Mouse (Mus musculus): ENCODE measurements around the gene Nop53. TPM values are rescaled to one million over a fixed set of nuclear protein-coding genes. Genes with fewer than 3 reads are reported as not detected.
"Not testable (repeated sequence)": the region's sequence is repeated elsewhere in the genome, so short reads cannot be mapped to it uniquely, and the experiment has no call there.

Nop53 gene
- total RNA-seq, 2 experiments from 2014 or later: 81.3 to 97.1 TPM

DNA sequence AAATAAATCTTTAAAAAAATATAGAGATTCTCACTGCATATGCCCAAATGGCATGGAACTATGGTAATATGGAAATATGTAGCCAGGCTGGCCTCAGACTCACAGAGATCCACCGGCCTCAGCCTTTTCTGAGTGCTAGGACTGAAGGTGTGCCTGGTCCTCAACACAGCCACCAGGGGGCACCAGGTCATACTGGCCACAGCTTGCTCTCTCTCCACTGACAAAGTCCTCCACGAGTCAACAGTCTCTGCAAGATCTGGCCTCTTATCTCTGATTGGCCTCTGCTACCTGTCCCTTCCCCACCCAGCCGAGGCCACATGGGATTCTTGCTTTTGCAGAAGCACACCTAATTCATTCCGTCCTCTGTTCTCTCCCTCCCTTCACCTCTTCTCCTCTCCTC lies 16.0 kb downstream of the Nop53 start:
- intact Hi-C loops (cut with DNase I): loop anchor here (2.0 kb wide), 1 partner anchor 37 kb away; the partner anchor contains the start of gene Ehd2
- peak; percentile 62 to 69 for DNase-seq

DNA sequence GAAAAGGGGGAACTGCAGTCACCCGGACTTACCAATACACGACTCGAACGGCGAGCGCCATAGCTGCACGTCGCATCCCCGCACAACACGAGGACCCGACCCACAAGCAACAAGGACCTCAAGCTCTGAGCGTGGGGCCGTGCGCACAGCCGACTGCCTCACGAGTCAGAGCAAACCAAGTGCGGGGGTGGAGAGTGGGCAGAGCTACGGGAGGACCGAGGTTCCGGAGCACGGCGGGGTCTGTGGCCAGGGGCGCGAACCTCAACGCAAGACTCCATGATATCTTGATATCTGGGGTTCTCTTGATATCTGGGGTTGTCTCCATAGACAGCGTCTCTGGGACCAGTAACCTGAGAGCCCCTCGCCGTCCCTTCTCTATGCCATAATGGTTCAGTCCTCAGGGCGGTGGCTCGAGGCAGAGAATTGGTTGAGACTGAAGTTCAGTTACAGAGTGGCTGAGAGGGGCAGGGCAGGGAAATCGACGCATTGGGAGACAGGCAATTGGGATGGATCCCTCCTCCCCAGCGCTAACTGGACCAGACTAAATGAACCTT lies 23.6 kb downstream of the Nop53 start, which contains the start of gene Selenow:
Selenow (minus strand) TSS at position 183 of the 554 bp plus-strand sequence.
- intact Hi-C loops (cut with DNase I): no loop called here
- DNase-seq: peak; percentile 91 to 92

DNA sequence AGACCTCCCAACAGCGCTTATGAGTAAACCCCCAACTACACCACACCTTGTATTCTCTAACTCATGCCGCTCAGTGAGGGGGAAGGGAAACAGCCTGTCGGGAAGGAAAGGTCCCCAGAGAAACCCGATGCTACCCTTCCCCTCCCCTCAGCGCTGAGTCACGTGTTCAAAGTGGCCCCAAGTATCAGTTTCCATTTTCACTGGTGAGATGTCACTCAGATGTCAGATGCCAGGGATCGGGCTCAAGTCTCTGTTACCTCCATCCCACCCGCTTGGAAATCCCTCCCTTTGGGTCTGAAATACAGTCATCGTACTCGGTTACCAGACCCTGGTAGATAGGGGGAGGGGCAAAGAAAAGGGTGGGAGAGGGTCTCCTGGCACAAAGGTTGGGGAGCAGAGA lies 24.1 kb downstream of the Nop53 start:
- DNase-seq: peak in 1 of 2 experiments; percentile 48
- intact Hi-C loops (cut with DNase I): no loop called here

DNA sequence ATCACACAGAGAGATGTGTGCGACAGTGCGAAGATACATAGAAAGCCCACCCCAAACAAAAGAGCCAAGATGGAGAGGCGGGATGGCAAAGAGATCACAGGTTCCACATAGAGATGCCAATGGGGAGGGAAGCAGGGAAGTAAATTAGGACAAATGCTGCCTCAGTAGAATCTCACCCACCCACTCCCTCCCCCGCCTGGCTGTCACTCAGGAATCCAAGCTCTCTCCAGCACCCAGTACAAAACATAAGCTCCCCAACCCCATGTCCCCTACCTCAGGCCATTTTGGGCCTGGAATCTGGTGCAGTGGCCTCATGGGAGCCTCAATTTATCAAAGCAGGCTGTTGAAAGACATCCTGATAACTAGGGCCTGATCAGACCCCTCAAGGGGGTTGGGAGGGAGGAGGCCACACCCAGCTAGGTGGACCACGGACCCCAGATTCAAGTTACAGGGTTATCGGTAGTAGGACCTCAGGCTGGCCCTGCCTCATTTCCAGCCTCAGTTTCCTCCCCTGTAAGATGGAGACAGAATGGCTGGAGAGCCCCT lies 25.2 kb downstream of the Nop53 start:
- no peak for DNase-seq

DNA sequence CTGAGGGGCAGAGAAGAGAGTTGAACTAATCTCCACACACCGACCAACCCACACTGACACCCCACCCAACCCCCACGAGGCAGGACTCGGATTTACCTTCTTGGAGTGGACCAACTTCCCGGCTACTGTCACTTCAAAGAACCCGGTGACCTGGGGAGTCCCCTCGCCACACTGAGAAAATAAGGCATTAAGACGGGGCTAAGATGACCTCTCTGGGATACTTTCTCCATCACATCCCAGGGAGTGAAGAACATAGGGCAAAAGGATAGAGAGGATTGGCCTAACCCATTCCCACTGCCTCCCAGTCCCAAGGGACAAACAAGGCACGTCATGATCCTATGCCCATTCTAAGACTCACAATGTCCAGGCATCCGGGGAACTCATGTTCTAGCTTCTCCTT lies 25.9 kb downstream of the Nop53 start:
- intact Hi-C loops (cut with DNase I): no loop called here
- DNase-seq: no peak

More for the DNA sequence above, 25.2 kb downstream of the Nop53 start:
- intact Hi-C loops (cut with DNase I): no loop called here

DNA sequence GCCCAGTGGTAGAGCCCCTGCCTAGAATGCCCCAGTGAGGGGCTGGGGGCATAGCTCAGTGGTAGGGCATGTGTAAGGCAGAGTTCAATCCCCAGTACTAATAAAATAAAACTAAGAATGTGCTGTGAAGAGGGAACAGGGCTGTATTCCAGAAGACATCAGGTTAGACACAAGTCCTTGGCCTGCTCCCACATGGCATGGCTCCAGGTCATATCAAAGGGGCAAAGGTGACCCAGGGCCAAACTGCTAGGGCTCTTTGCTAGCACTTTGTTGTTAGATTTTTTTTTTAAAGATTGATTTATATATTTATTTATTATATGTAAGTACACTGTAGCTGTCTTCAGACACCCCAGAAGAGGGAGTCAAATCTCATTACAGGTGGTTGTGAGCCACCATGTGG lies 27.5 kb downstream of the Nop53 start:
- DNase-seq: no peak
- intact Hi-C loops (cut with DNase I): no loop called here

DNA sequence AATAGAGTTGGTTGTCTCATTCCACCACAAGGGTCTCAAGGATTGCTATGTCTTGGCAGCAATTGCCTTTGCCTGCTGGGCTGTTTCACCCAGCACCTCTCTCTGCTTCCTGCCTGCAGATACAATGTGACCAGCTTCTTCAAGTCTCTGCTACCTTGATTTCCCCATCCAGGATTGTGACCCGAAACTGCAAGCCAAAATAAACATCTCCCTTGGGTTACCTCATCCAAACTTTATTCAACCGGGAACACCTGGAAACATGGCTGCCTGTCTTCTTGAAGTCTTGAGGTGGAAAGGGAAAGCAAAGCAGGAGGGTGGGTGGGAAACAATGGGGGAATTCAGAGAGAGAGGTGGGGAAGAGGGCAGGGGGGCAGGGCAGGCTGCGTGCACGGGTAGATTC lies 28.9 kb downstream of the Nop53 start:
- intact Hi-C loops (cut with DNase I): no loop called here

DNA sequence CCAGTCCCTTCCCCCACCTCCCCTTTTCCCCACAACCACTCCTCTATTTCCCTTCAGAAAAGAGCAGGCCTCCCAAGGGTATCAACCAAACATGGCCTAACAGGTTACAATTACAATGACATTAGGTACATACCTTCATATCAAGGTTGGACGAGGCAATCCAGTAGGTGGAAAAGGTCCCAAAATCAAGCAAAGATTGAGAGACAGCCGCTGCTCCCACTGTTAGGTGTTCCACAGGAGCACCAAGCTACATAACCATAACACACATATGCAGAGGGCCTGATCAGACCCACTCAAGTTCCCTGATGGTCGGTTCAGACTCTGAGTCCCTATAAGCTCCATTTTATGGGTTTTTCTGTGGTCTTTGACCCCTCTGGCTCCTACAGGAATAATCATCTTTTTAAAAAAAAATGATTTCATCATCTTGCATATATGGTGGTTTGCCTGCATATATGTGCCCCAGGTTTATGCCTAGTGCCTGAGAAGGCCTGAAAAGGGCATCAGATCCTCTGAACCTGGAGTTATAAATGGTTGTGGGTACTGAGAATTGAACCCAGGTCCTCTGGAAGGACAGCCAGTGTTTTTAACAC lies 29.6 kb downstream of the Nop53 start:
- intact Hi-C loops (cut with DNase I): no loop called here
- DNase-seq: no peak

More for the DNA sequence above, 28.9 kb downstream of the Nop53 start:
- no peak for DNase-seq

DNA sequence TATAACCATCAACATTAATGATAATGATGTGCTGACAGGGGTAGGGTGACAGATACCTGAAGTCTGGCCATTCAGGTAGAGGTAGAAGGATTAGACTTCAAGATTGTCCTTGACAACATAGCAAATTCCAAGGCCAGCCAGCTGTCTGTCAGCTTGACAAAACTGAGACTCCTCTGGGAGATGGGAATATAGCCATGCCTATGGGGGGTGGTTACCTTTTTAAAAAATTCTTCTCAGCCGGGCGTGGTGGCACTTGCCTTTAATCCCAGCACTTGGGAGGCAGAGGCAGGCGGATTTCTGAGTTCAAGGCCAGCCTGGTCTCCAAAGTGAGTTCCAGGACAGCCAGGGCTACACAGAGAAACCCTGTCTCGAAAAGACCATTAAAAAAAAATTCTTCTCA lies 30.2 kb downstream of the Nop53 start:
- intact Hi-C loops (cut with DNase I); DNase-seq: not testable (repeated sequence)

DNA sequence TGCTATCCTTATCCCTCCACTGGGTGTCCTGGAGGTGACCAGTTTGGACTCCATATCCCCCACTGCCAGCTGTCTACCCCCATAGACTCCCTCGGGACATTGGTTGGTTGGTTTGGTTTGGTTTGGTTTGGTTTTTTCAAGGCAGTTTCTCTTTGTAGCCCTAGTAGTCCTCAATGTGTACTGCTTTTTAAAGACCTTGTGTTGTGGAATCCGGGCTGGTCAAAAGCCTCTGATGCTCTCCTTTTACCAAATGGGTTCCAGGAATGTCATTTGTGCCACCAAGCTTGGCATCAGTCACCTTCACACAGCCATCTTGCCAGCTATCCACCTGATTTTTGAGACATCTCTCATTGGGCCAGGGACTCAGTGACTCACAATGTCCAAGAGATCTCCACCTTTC lies 31.1 kb downstream of the Nop53 start:
- intact Hi-C loops (cut with DNase I): no loop called here
- DNase-seq: no peak

DNA sequence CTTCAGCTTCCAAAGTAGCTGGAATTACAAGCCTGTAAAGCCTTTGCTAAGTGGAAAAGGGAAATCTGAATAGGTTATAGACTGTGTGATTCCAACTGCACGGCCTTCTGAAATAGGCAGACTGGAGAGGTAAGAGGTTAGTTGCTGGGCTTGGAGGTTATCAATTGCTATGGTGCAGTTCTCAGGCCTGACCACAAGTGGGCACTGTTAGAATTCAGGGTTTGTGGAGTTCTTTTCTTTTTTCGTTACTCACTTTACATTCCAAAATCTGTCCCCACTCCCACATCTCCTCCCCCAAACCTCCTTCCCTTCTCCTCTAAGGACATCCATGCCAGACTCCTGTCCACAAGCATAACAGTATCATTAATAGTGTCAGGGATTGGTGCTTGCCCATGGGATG lies 31.6 kb downstream of the Nop53 start:
- no peak for DNase-seq
- intact Hi-C loops (cut with DNase I): no loop called here

DNA sequence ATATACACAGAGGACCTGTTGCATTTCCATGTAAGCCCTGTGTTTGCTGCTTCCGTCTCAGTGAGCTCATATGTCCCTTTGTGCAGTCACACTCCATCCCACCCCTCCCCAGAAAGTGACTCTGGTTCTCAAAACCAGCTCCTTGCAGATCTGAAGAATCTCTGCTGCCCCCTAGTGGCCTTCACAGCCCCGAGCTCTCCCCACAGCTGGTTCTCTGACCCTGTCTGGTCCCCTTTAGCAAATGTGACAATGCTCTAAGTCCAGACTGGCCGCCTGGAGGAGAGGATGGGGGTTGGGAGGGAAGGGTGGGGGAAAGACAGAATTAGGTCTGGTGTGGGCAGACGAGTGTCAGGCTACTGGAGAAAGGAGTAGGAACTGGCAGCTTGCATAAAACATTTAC lies 33.7 kb downstream of the Nop53 start:
- DNase-seq: peak; percentile 42 to 52
- intact Hi-C loops (cut with DNase I): no loop called here

DNA sequence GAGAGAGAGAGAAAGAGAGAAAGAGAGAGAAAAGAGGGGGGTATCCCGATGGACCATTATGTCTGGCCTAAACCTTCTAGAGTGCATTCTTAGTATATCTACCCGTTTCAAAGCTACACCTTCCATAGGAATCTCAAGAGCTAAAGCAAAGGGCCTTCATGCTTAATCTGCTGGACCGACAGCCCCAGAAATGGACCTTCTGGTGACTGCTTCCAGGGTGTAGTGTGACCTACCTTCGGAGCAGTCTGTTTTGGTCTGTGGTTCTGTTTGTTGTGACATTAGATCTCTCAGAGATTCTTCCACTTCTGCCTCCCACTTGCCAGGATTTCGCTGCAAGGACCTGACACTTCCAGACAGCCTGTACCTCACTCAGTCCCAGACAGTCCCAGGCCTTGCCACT lies 35.4 kb downstream of the Nop53 start:
- intact Hi-C loops (cut with DNase I): no loop called here
- DNase-seq: no peak

DNA sequence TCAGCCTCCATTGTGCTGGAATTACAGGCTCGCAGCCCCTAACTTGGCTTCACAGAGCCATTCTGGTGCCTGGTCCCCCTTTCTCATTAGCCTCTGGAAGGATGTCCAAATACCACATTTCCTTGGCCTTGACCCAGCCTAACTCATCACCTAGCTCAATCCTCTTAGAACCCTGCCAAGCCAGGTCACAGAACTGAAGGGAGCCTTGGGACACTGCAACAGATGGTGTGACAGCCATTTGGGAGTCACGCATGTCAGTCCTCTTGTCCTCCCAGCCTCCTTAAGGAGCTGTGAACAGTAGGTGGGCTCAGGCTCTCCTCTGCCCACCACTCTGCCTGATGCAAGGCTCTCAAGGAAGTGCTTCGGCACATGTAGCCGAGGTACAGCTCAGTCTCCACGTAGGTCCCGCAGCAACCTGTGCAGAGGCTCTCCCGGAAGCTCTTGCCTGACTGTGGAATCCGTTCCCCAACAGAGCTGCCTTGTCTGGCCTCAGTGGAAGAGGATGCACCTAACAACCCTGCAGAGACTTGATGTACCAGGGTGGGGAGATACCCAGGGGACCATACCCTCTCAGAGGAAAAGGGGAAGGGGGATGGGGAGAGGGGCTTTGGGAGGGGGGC lies 37.8 kb downstream of the Nop53 start:
- intact Hi-C loops (cut with DNase I): no loop called here
- no peak for DNase-seq

DNA sequence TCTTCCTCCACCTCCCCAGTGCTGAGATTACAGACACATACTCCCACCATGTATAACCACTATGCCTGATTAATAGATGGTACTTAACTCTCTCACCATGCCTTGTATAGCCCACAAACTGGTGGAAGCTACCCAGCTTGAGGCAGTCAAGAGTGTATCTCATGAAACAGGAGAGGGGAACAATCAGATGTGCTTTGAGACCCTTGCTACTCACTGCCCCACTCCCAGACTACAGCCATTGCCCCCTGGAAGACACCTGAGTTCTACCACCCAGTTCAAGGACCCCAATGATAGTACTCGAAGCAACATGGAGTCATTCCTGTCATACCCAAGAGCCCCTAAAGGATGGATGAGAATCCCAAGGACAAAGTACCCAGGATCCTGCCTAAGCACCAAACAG lies 39.3 kb downstream of the Nop53 start:
- intact Hi-C loops (cut with DNase I): no loop called here
- DNase-seq: no peak

DNA sequence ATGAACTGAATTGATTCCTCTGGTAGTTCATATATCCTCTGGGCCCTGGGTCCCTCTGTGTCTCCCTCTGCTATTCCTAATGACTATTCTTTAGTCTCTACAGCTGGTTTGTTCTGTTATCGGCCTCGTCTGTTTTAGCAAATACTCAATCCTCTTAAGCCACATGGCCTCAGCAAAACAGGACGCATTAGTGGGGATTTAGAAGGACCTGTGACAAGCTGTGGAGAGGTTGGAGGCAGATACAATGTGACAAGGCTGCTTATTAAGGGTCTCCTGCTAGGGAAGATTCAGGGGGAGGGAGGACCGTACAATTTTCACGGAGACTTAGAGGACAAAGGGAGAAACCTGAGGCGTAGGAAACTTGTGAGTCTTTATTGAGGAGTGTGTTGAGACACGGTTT lies 40.0 kb downstream of the Nop53 start:
- DNase-seq: no peak
- intact Hi-C loops (cut with DNase I): no loop called here

DNA sequence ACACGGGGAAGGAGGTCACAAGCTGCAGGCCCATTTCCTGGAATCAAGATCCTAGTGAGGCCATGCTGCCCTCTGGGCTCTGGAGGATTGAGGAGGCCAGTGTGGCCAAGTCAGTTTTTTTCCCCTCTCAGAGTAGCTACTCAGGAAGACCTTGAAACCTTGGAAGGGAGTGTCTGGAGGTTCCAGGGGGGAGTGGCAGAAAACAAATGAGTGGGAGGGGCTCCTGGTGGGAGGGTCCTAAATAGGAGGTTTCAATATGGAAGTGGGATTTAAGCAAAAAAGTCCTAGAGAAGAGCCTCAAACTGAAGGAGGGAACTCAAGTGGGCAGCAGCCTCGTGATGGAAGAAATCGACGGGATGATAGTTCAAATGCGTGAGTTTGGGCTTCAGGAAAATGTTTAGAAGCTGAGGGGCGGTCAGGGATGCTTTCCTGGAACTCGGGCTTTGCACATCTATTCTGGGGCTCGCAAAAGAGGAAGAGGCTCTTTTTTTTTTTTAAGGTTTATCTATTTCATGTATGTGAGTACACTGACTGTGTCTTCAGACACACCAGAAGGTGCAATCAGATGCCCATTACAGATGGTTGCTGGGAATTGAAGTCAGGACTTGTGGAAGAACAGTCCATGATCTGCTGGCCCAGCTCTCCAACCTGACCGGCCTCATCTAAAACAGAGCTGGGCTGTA lies 44.4 kb downstream of the Nop53 start:
- intact Hi-C loops (cut with DNase I): no loop called here
- DNase-seq: no peak

DNA sequence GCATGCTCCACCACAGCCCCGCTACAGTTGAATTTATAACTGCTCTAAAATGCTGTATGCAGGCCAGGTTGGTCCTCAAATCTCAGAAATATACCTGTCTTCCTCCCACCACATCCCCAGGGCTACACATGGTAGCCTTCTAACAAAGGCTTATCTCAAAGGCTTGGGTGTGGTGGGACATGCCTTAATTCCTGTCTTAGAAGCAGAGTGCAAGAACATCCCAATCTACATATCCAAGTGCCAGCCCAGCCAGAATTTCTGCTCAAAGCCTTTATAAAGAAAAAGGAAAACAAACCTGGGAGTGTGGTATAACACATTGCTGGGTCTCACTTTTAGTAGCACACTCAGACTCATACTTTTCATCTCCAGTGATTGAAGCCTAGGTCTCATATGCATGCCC lies 51.6 kb downstream of the Nop53 start:
- DNase-seq: no peak
- intact Hi-C loops (cut with DNase I): loop anchor here (10.0 kb wide), 1 partner anchor 59 kb away; the partner anchor contains the start of gene Obox6

All from gastrocnemius, postnatal 36 days (tissue).